Mouse (Mus musculus): ENCODE measurements around the gene Unc79. TPM values are rescaled to one million over a fixed set of nuclear protein-coding genes. Genes with fewer than 3 reads are reported as not detected.
A peak's percentile ranks its signal among the peaks of the same experiment; 100 is the strongest.

Gene Unc79
- polyA plus RNA-seq, 1 experiment from 2014 or later, result 4.8 TPM

DNA sequence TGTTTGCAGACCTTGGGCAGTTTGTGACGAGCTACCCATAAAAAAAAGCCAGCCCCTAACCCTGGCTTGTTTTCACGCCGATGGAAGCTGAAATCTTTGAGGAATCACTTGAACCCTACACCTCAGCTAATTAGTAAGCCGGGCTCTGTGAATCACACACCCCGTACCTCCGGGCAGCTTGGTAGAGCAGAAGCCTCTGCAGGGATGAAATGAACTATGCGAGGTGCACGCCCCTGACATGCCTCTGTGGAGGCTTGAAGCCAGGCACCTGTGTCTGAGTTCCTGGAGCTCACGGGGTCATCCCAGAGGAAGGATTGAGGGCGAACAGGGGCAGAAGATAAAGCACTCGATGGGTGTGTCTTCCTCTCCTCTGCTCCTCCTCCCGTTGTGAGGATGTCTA, 220.2 kb downstream of the Unc79 start:
- Histone ChIP-seq H3K9ac (replicated peaks) (no peak overlapping the region), H3K36me3 (peaks cover 35% of the 10 kb centered on the region), H3K4me2 (replicated peaks) (no peak overlapping the region), H3K27ac (replicated peaks) (no peak overlapping the region), H3K4me3 (no peak overlapping the region), H3K4me1 (peaks cover 25% of the 10 kb centered on the region), H3K27me3 (peaks cover 5% of the 10 kb centered on the region; the same call in 1 of the 2 replicates), H3K9me3 (no peaks in the 10 kb centered on the region)
- WGBS, result 82% methylated on average over 12 of the region's 12 CpGs
- ATAC-seq (ENCODE audit: low FRiP score, low read depth), result no peak

DNA sequence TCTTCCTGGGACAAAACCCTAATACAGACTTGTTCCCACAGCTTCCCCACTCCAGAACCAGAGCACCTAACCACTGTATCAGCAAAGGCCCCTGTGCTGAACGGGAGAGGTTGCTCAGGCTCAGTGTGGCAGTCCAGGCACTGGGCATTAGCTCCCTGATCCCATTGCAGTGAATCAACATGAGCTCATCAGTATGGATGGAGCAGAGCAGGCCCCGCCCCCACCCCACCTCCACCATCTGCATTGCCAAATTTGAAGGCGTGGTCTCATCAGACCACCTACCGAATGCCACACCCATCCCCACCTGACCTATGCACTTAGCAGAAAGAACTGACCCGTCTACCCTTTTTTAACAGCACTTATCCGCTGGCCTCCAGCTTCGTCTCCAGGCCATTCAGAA, 234.4 kb downstream of the Unc79 start:
- Histone ChIP-seq H3K36me3 (peaks cover 6% of the 10 kb centered on the region; the same call in 1 of the 2 replicates), H3K27me3 (no peaks in the 10 kb centered on the region), H3K9me3 (no peaks in the 10 kb centered on the region), H3K4me1 (no peaks in the 10 kb centered on the region), H3K4me3 (no peak overlapping the region), H3K4me2 (replicated peaks) (0 out of 2 replicates have a peak overlapping the region, but pooled peaks have one; percentile 19), H3K27ac (replicated peaks) (no peak overlapping the region), H3K9ac (replicated peaks) (no peak overlapping the region)
- 16% methylated on average over 7 of the region's 7 CpGs for WGBS
- peak; percentile 56; the same call in 1 of the 2 replicates for ATAC-seq (ENCODE audit: low FRiP score, low read depth)

DNA sequence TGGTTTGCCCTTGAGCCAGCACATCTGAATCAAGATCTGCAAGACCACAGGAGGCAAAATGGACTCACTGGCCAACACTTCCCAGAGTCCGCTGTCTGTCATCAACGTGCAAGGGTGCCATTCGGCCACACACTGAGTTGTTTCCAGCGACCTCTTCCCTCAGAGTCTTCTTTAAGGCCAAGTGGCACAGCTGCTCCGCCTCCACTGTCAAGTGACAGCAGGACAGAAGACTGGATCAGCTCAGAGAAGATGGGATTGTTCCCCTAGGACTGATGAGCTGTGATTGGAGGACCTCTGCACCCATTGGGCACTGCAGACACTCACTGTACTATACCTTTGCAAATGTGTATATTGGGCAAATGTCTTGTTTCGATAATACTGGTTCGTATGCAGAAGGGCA, 238.4 kb downstream of the Unc79 start:
- no peaks in the 10 kb centered on the region for H3K9me3 ChIP-seq
- peaks cover 5% of the 10 kb centered on the region; the same call in 1 of the 2 replicates for H3K27me3 ChIP-seq
- 89% methylated on average over 7 of the region's 7 CpGs for WGBS
- H3K4me2 ChIP-seq (replicated peaks), result no peak overlapping the region
- no peak overlapping the region for H3K27ac ChIP-seq (replicated peaks)
- ATAC-seq (ENCODE audit: low FRiP score, low read depth), result no peak
- peaks cover 6% of the 10 kb centered on the region; the same call in 1 of the 2 replicates for H3K36me3 ChIP-seq
- H3K9ac ChIP-seq (replicated peaks), result no peak overlapping the region
- no peak overlapping the region for H3K4me3 ChIP-seq
- peaks cover 10% of the 10 kb centered on the region; the same call in 1 of the 2 replicates for H3K4me1 ChIP-seq

DNA sequence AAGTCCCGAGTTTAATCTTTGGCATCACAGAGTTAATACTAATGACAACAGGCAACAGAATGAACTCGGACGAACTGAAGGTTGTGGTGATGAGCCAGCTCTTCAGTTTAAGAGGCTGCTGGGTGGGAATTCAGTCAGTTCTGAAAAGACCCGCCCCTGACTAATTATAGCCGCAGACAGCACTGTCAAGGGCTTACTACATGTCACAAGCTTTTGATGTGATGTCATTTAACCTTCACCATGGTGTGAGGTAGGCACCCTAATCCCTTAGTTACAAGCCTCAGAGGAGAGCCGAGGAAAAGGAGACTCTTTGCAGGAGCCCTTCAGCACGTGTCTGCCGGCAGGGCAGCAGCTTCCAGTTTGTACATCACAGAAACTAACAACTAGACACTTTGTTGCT, 239.6 kb downstream of the Unc79 start:
- Histone ChIP-seq H3K4me2 (replicated peaks) (no peak overlapping the region), H3K27ac (replicated peaks) (no peak overlapping the region), H3K36me3 (peaks cover 6% of the 10 kb centered on the region; the same call in 1 of the 2 replicates), H3K9ac (replicated peaks) (no peak overlapping the region), H3K27me3 (peaks cover 5% of the 10 kb centered on the region; the same call in 1 of the 2 replicates), H3K9me3 (no peaks in the 10 kb centered on the region), H3K4me3 (no peak overlapping the region), H3K4me1 (peaks cover 10% of the 10 kb centered on the region; the same call in 1 of the 2 replicates)
- ATAC-seq (ENCODE audit: low FRiP score, low read depth), result no peak
- 56% methylated on average over 8 of the region's 8 CpGs for WGBS

DNA sequence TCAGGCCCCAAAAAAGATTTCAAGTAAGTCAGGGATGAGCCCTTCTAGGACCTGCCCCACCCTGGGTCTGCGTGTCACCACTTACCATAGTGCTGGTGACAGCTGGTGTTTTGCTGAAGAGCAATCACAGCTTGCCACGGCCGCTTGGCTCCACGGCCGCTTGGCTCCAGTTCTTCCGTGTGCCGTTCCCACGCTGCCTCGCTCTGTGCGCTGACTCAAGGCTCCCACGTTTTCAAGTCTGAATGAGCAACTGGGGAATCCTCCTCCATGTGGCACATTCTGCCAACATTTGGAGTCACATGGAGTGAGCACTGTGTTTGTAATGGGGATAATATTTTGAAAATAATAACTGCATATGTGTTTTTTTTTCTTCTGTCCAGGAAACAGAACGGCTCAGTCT, 241.1 kb downstream of the Unc79 start:
- WGBS, result 89% methylated on average over 12 of the region's 12 CpGs
- H3K36me3 ChIP-seq, result no peaks in the 10 kb centered on the region
- H3K4me2 ChIP-seq (replicated peaks), result no peak overlapping the region
- H3K4me3 ChIP-seq, result no peak overlapping the region
- H3K9me3 ChIP-seq, result no peaks in the 10 kb centered on the region
- H3K27ac ChIP-seq (replicated peaks), result no peak overlapping the region
- peaks cover 10% of the 10 kb centered on the region; the same call in 1 of the 2 replicates for H3K4me1 ChIP-seq
- ATAC-seq (ENCODE audit: low FRiP score, low read depth), result no peak
- peaks cover 5% of the 10 kb centered on the region; the same call in 1 of the 2 replicates for H3K27me3 ChIP-seq
- no peak overlapping the region for H3K9ac ChIP-seq (replicated peaks)

DNA sequence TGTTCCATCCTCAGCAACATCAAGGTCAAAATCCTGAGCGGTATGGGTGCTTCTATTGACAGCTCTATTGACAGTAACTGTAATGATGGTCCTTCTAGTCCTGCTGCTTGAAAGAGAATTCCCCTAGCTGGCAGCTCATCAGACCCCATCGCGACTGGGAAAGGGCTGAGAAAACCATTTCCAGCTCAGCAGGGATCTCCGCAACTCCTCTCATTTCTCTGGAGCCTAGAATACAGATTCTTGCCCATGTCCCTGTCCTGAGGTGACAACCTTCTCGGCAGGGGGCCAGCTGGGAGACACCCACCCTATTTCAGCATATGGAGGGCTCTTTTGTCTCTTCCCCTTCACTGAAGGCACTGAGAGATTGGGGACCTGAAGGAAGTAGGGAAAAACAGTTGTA, 244.3 kb downstream of the Unc79 start:
- H3K9me3 ChIP-seq, result no peaks in the 10 kb centered on the region
- no peak overlapping the region for H3K27ac ChIP-seq (replicated peaks)
- H3K36me3 ChIP-seq, result no peaks in the 10 kb centered on the region
- H3K4me3 ChIP-seq, result no peak overlapping the region
- WGBS, result 67% methylated on average over 5 of the region's 5 CpGs
- H3K4me2 ChIP-seq (replicated peaks), result no peak overlapping the region
- peaks cover 10% of the 10 kb centered on the region; the same call in 1 of the 2 replicates for H3K4me1 ChIP-seq
- no peak for ATAC-seq (ENCODE audit: low FRiP score, low read depth)
- H3K27me3 ChIP-seq, result peaks cover 5% of the 10 kb centered on the region; the same call in 1 of the 2 replicates
- no peak overlapping the region for H3K9ac ChIP-seq (replicated peaks)

DNA sequence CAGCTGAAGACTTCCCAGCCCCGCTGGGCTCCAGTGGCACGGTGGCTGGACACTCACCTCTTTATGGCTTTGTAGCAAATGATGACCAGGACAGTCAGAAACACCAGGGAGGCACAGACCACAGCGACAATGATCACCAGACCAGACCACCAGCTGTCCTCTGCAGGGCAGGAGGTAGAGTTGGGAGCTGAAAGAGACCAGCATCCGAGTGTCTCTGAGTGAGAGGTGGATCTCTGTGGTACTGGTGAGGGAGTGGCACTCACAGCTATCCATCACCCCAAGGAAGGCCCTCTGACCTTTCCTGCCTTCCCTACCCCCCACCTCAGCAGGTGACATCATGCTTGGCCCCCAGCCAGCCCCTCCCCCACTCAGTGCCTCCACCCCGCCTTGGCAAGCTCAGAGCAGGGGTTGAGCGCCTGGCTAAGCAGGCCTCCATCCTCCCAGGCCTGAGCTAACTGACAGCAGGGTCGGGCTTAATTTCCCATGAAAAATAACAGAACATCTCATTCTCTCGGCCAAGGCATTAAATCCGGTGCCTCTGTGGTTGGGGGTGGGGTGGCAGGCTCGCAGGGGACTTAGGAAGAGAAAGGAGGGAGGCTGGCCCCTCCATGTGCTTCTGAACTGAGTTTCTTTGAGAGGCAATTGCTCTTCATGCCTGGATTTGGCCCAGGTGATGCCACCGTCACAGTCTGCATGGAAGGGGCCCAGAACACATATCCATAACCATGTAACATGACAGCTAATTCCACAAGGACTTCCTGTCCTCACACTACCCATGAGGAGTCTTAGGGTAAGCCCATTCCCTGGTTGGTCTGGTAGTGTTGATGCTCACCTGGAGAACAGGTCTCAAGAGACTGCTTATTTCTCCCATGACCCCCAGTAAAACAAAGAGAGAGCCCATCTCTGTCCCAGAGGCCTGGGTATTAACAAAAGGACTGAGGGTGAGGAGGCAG, 254.2 kb downstream of the Unc79 start:
- H3K27me3 ChIP-seq, result no peaks in the 10 kb centered on the region
- H3K27ac ChIP-seq (replicated peaks), result peak overlapping the region; percentile 74
- no peak overlapping the region for H3K4me3 ChIP-seq
- H3K9ac ChIP-seq (replicated peaks), result no peak overlapping the region
- H3K4me2 ChIP-seq (replicated peaks), result no peak overlapping the region
- no peaks in the 10 kb centered on the region for H3K36me3 ChIP-seq
- peaks cover 15% of the 10 kb centered on the region for H3K4me1 ChIP-seq
- ATAC-seq (ENCODE audit: low FRiP score, low read depth), result peak; percentile 83
- WGBS, result 28% methylated on average over 11 of the region's 11 CpGs
- no peaks in the 10 kb centered on the region for H3K9me3 ChIP-seq

DNA sequence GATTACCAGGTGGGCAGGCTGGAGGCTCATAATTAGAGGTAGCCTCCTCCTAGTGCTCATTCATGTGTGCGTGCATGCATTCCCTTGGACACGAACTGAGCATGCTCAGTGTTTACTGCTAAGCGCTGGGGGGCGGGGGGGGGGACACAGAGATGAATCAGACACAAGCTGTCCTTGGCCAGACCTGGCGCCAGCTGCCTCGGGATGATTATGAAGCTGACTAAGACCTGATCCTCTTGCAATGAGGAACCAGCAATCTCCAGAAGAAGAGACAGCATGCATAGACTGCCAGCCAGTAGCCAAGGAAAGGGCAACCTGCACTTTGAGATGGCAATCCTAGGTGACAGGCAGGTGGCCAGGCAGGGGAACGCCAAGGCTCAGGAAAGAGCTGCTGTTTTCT, 256.9 kb downstream of the Unc79 start:
- H3K4me2 ChIP-seq (replicated peaks), result no peak overlapping the region
- peaks cover 15% of the 10 kb centered on the region for H3K4me1 ChIP-seq
- H3K9ac ChIP-seq (replicated peaks), result no peak overlapping the region
- no peak for ATAC-seq (ENCODE audit: low FRiP score, low read depth)
- H3K27me3 ChIP-seq, result no peaks in the 10 kb centered on the region
- H3K27ac ChIP-seq (replicated peaks), result no peak overlapping the region
- WGBS, result 80% methylated on average over 7 of the region's 7 CpGs
- H3K36me3 ChIP-seq, result no peaks in the 10 kb centered on the region
- no peaks in the 10 kb centered on the region for H3K9me3 ChIP-seq
- H3K4me3 ChIP-seq, result no peak overlapping the region

DNA sequence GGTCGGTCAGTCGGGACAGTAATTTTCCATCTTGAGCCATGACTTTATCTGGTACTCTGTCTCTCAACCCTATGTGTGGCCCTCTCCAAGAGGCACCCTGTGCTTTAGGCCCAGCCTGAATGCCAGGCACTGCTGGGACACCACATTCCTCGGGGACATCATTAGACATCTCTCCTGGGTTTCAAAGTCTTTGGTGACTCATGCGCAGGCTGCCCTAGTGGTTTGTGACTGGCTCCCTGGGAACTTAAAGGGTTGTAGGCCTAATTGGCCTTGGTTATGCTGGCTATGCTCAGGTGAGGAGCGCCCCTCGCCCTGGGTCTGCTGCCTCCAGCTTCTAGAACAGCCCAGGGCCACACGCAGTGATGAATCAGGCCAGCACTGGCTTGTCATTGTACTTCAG, 260.9 kb downstream of the Unc79 start:
- no peak for ATAC-seq (ENCODE audit: low FRiP score, low read depth)
- Histone ChIP-seq H3K27me3 (no peaks in the 10 kb centered on the region), H3K9me3 (no peaks in the 10 kb centered on the region), H3K4me3 (no peak overlapping the region), H3K4me2 (replicated peaks) (no peak overlapping the region), H3K4me1 (peaks cover 8% of the 10 kb centered on the region; the same call in 1 of the 2 replicates), H3K36me3 (peaks cover 7% of the 10 kb centered on the region; the same call in 1 of the 2 replicates), H3K27ac (replicated peaks) (no peak overlapping the region), H3K9ac (replicated peaks) (no peak overlapping the region)
- WGBS, result 91% methylated on average over 7 of the region's 7 CpGs

DNA sequence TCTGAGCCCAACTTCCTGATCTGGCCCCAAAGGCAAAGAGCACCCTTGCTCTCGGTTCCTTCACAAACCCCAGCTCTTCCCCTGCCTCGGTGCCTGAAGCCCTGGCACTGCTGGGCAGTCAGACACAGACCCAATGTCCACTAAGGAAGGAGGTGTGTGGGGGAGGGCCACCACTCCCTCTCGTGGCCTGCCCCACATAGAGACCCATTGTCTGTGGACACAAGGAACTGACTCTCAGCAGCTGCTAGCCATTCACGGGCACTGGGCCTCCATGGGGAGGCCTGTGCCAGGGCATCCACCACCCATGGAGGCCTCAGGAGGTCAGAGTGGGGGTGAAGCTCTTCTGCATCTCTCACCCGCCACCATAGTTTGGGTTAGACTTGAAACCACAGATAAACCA, 262.4 kb downstream of the Unc79 start:
- H3K9ac ChIP-seq (replicated peaks), result no peak overlapping the region
- no peak for ATAC-seq (ENCODE audit: low FRiP score, low read depth)
- H3K4me1 ChIP-seq, result peaks cover 12% of the 10 kb centered on the region
- H3K9me3 ChIP-seq, result no peaks in the 10 kb centered on the region
- H3K27me3 ChIP-seq, result no peaks in the 10 kb centered on the region
- peaks cover 7% of the 10 kb centered on the region; the same call in 1 of the 2 replicates for H3K36me3 ChIP-seq
- H3K4me3 ChIP-seq, result no peak overlapping the region
- no peak overlapping the region for H3K27ac ChIP-seq (replicated peaks)
- WGBS, result 57% methylated on average over 5 of the region's 5 CpGs
- H3K4me2 ChIP-seq (replicated peaks), result no peak overlapping the region

DNA sequence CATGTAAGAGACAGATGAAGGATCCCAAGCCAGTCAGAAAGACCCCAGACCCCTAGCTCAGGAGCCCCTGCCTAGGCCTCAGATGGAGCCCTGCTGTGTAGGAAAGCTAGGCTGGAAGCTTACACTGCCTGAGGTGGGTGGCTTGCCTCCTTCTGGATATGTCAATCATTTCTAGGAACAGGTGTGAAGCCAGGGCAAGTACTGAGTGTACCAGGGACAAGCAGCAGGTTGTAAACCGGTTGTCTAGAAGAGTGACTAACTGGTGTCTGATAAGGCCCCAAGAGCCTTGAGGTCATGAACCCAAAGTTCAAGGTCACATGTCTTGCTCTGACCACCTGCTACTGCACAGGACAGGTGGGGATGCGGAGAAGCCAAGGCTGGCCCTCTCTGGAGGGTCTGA, 264.9 kb downstream of the Unc79 start:
- no peak overlapping the region for H3K27ac ChIP-seq (replicated peaks)
- no peaks in the 10 kb centered on the region for H3K27me3 ChIP-seq
- no peak overlapping the region for H3K4me2 ChIP-seq (replicated peaks)
- no peaks in the 10 kb centered on the region for H3K9me3 ChIP-seq
- ATAC-seq (ENCODE audit: low FRiP score, low read depth), result no peak
- peaks cover 7% of the 10 kb centered on the region; the same call in 1 of the 2 replicates for H3K36me3 ChIP-seq
- WGBS, result 94% methylated on average over 2 of the region's 2 CpGs
- H3K4me1 ChIP-seq, result peaks cover 12% of the 10 kb centered on the region
- no peak overlapping the region for H3K4me3 ChIP-seq
- no peak overlapping the region for H3K9ac ChIP-seq (replicated peaks)

DNA sequence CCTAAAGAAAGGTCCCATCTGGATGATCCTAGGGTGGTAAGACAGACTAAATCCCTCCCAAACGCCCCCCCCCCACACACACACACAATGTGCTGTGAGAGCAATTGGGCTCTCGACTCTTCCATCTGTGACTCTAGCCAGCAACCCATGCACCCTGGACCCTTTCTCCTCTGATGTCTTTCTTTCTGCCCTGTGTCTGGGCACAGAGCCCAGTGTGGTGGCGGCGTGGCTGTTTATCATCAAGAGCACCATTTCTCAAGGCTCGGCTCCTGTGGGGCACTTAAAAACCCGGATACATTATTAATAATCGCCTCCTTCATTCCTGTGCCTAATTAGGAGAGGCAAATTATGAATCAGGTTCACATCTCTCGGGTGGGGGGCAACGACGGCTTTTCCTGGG, 265.6 kb downstream of the Unc79 start:
- WGBS, result 76% methylated on average over 10 of the region's 10 CpGs
- H3K27ac ChIP-seq (replicated peaks), result 0 out of 2 replicates have a peak overlapping the region, but pooled peaks have one; percentile 30
- no peak overlapping the region for H3K9ac ChIP-seq (replicated peaks)
- ATAC-seq (ENCODE audit: low FRiP score, low read depth), result no peak
- peaks cover 12% of the 10 kb centered on the region for H3K4me1 ChIP-seq
- H3K4me2 ChIP-seq (replicated peaks), result no peak overlapping the region
- no peaks in the 10 kb centered on the region for H3K9me3 ChIP-seq
- H3K4me3 ChIP-seq, result no peak overlapping the region
- H3K27me3 ChIP-seq, result no peaks in the 10 kb centered on the region
- H3K36me3 ChIP-seq, result peaks cover 7% of the 10 kb centered on the region; the same call in 1 of the 2 replicates
